Mouse (Mus musculus) midbrain, embryonic 11.5 days (tissue): ENCODE measurements around the gene A630095N17Rik. TPM values are rescaled to one million over a fixed set of nuclear protein-coding genes. Genes with fewer than 3 reads are reported as not detected.
"Not testable (repeated sequence)": the region's sequence is repeated elsewhere in the genome, so short reads cannot be mapped to it uniquely, and the experiment has no call there.

Source experiments
- ATAC-seq: fragments of 200-750 bp; cut with Nextera tagmentation; 2 replicates; pipeline ENCODE4 v1.8.0; 2017; ENCODE audit warnings: moderate TSS enrichment, moderate library complexity; ENCODE audit not compliant: low FRiP score
- DNase-seq: peaks from one replicate; pipeline ENCODE4 v3.0.0; 2015; ENCODE audit warnings: low spot score; ENCODE audit errors: missing footprints
- H3K27ac ChIP-seq: fragments of 300-500 bp; sonication (generic); 2 replicates; pipeline ENCODE4 v1.5.1; 2014; ENCODE audit warnings: low read depth, low read length
- H3K27me3 ChIP-seq: fragments of 300-500 bp; sonication (generic); 2 replicates; pipeline ENCODE4 v1.6.1; 2014; ENCODE audit warnings: mild to moderate bottlenecking, low read length, moderate library complexity, mixed read lengths; ENCODE audit not compliant: control insufficient read depth, insufficient read depth
- H3K36me3 ChIP-seq: fragments of 300-500 bp; sonication (generic); 2 replicates; pipeline ENCODE4 v1.6.1; 2014; ENCODE audit warnings: mild to moderate bottlenecking, low read length, moderate library complexity, mixed read lengths; ENCODE audit not compliant: control insufficient read depth, insufficient read depth
- H3K4me1 ChIP-seq: fragments of 300-500 bp; sonication (generic); 2 replicates; pipeline ENCODE4 v1.6.1; 2014; ENCODE audit warnings: low read length; ENCODE audit not compliant: control insufficient read depth, insufficient read depth
- H3K4me2 ChIP-seq: fragments of 300-500 bp; sonication (generic); 2 replicates; pipeline ENCODE4 v1.6.1; 2014; ENCODE audit warnings: mild to moderate bottlenecking, moderate library complexity
- H3K4me3 ChIP-seq: fragments of 300-500 bp; sonication (generic); 2 replicates; pipeline ENCODE4 v1.5.1; 2014; ENCODE audit warnings: low read depth, low read length
- H3K9ac ChIP-seq: fragments of 300-500 bp; sonication (generic); 2 replicates; pipeline ENCODE4 v1.6.1; 2014; ENCODE audit warnings: low read length
- H3K9me3 ChIP-seq: fragments of 300-500 bp; sonication (generic); 2 replicates; pipeline ENCODE4 v1.6.1; 2016; ENCODE audit warnings: low read length; ENCODE audit not compliant: control insufficient read depth
- WGBS: fragments of 180-500 bp; shearing (Covaris S2); extraction: QIAGEN DNeasy Blood & Tissue Kit; methylation state at CpG from one replicate; pipeline ENCODE4 v1.1.7; 2014; 5-methylcytosine and 5-hydroxymethylcytosine counted together
- polyA plus RNA-seq: library from polyadenylated mRNA; unstranded; fragments of >200 nt; fragmentation: Nextera tagmentation; extraction: Ambion mirVana; gene quantifications from 2 replicates; pipeline ENCODE4 v1.2.1, GENCODE M21; 2014

A630095N17Rik gene
- polyA plus RNA-seq, 1 experiment from 2014 or later, result not detected

DNA sequence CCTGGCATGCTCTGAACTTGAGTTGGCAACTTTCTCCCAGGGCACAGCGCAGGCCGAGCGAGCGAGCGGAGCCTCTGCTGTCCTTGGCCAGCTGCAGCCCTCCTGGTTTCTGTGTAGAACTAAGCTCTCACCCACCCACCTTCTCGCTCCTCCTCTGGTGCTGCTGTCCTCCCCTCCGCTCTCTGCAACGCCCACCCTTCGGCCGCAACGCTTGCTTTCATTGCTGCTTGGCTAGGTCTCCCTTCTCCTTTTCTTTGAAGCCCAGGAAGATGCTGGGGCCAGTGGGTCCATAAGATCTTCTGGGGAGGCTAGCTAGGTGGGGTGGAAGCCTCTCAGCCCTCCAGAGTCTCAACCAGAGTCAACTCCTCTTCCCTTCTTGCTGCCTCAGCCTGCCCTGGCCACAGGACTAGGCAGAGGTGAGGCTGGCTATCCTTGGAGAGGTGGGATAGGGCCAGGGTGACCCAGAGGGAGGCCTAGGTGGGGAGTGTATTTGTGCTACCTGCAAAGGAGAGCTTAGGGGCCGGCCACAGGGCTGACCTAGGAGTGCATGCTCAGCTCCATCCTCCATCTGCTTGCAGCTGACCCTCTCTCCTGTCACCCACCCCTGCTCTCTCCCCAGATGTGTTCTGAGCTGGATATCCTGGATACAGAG, 12.4 kb upstream of the A630095N17Rik start:
- 89% methylated on average over 12 of the region's 12 CpGs for WGBS
- peak; percentile 12; the same call in 1 of the 2 replicates for ATAC-seq
- no peak overlapping the region for H3K4me2 ChIP-seq
- no peaks in the 10 kb centered on the region for H3K4me1 ChIP-seq
- no peaks in the 10 kb centered on the region for H3K27me3 ChIP-seq
- no peaks in the 10 kb centered on the region for H3K9me3 ChIP-seq
- H3K4me3 ChIP-seq, result no peak overlapping the region
- H3K36me3 ChIP-seq, result 0 out of 2 replicates have a peak, but pooled peaks cover 2% of the 10 kb centered on the region
- H3K27ac ChIP-seq, result no peak overlapping the region
- no peak overlapping the region for H3K9ac ChIP-seq
- no peak for DNase-seq

DNA sequence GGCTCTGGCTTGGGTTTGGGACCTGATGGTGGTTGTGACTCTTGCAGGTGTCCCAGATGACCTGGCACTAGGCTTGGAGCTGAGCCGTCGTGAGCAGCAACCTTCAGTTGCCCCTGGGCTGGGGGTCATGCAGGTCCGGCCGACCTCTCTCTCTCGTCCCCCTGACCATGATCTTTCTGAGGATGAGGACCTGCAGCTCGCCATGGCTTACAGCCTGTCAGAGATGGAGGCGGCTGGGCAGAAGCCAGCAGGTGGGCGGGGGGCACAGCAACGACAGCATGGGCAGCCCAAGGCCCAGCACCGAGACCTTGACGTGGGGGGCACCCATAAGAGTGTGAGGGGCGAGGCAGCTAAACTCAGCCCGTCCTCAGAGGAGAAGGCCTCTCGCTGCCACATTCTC, 11.5 kb upstream of the A630095N17Rik start:
- Histone ChIP-seq H3K27me3 (no peaks in the 10 kb centered on the region), H3K27ac (no peak overlapping the region), H3K9ac (no peak overlapping the region), H3K4me3 (no peak overlapping the region), H3K9me3 (no peaks in the 10 kb centered on the region), H3K36me3 (0 out of 2 replicates have a peak, but pooled peaks cover 2% of the 10 kb centered on the region), H3K4me2 (no peak overlapping the region), H3K4me1 (no peaks in the 10 kb centered on the region)
- ATAC-seq (no peak), DNase-seq (no peak)
- WGBS, result 90% methylated on average over 14 of the region's 14 CpGs

GRCm38 (mm10) chr1:75239591-75239990, 7.7 kb upstream of the A630095N17Rik start:
- DNase-seq, result peak; percentile 56
- no peaks in the 10 kb centered on the region; the same call in 1 of the 2 replicates for H3K27me3 ChIP-seq
- ATAC-seq, result no peak
- H3K4me2 ChIP-seq, result no peak overlapping the region
- peaks cover 9% of the 10 kb centered on the region for H3K4me1 ChIP-seq
- H3K9me3 ChIP-seq, result no peaks in the 10 kb centered on the region
- H3K27ac ChIP-seq, result no peak overlapping the region
- 0 out of 2 replicates have a peak, but pooled peaks cover 2% of the 10 kb centered on the region for H3K36me3 ChIP-seq
- WGBS, result 85% methylated on average over 10 of the region's 10 CpGs
- no peak overlapping the region for H3K9ac ChIP-seq
- H3K4me3 ChIP-seq, result no peak overlapping the region

- ATAC-seq (peak; percentile 90), DNase-seq (peak; percentile 96)
- Histone ChIP-seq H3K4me2 (peak within 1 kb of the TSS; percentile 94), H3K27me3 (no peaks in the 10 kb centered on the region; the same call in 1 of the 2 replicates), H3K9ac (peak within 1 kb of the TSS; percentile 76), H3K4me1 (peaks cover 9% of the 10 kb centered on the region), H3K4me3 (peak within 1 kb of the TSS; percentile 59), H3K36me3 (no peaks in the 10 kb centered on the region), H3K9me3 (no peaks in the 10 kb centered on the region), H3K27ac (peak within 1 kb of the TSS; percentile 52; the same call in 1 of the 2 replicates)
- under 1% methylated on average over 61 of the region's 64 CpGs for WGBS
Observed at GRCm38 (mm10) chr1:75236117-75237050, 4.5 kb upstream of the A630095N17Rik start, which contains the start of gene Dnajb2. Gene Dnajb2, plus strand, starts transcription at chr1:75236406.

- peak; percentile 54 for ATAC-seq
- peak; percentile 90 for DNase-seq
- 4% methylated on average over 8 of the region's 8 CpGs for WGBS
- no peak overlapping the region for H3K9ac ChIP-seq
- no peaks in the 10 kb centered on the region; the same call in 1 of the 2 replicates for H3K27me3 ChIP-seq
- no peaks in the 10 kb centered on the region for H3K9me3 ChIP-seq
- no peak overlapping the region for H3K4me3 ChIP-seq
- no peak overlapping the region for H3K4me2 ChIP-seq
- H3K27ac ChIP-seq, result no peak overlapping the region
- no peaks in the 10 kb centered on the region for H3K36me3 ChIP-seq
- H3K4me1 ChIP-seq, result peaks cover 9% of the 10 kb centered on the region
Observed at GRCm38 (mm10) chr1:75234606-75235005, 2.7 kb upstream of the A630095N17Rik start.

- H3K4me2 ChIP-seq, H3K4me3 ChIP-seq, ATAC-seq, H3K9me3 ChIP-seq, H3K27me3 ChIP-seq, H3K27ac ChIP-seq, H3K4me1 ChIP-seq, H3K36me3 ChIP-seq, DNase-seq, H3K9ac ChIP-seq: not testable (repeated sequence)
- WGBS, result 64% methylated on average over 4 of the region's 4 CpGs
Observed at GRCm38 (mm10) chr1:75232489-75232888, 587 bp upstream of the A630095N17Rik start.

GRCm38 (mm10) chr1:75231224-75231623, 678 bp downstream of the A630095N17Rik start:
- no peak for DNase-seq
- 80% methylated on average over 4 of the region's 4 CpGs for WGBS

GRCm38 (mm10) chr1:75230335-75230994, 1.4 kb downstream of the A630095N17Rik start:
- no peak overlapping the region for H3K9ac ChIP-seq
- no peak overlapping the region for H3K27ac ChIP-seq
- H3K4me2 ChIP-seq, result no peak overlapping the region
- H3K36me3 ChIP-seq, result no peaks in the 10 kb centered on the region
- no peak for ATAC-seq
- no peak overlapping the region for H3K4me3 ChIP-seq
- H3K4me1 ChIP-seq, result no peaks in the 10 kb centered on the region
- no peak for DNase-seq
- WGBS, result 77% methylated on average over 7 of the region's 7 CpGs
- H3K9me3 ChIP-seq, result no peaks in the 10 kb centered on the region
- H3K27me3 ChIP-seq, result no peaks in the 10 kb centered on the region; the same call in 1 of the 2 replicates

More at GRCm38 (mm10) chr1:75231224-75231623, 678 bp downstream of the A630095N17Rik start:
- H3K9ac ChIP-seq, result no peak overlapping the region
- ATAC-seq, result no peak
- H3K4me1 ChIP-seq, result peaks cover 2% of the 10 kb centered on the region; the same call in 1 of the 2 replicates
- H3K4me2 ChIP-seq, result no peak overlapping the region
- no peaks in the 10 kb centered on the region; the same call in 1 of the 2 replicates for H3K27me3 ChIP-seq
- no peaks in the 10 kb centered on the region for H3K36me3 ChIP-seq
- no peaks in the 10 kb centered on the region for H3K9me3 ChIP-seq
- H3K4me3 ChIP-seq, result no peak overlapping the region
- H3K27ac ChIP-seq, result no peak overlapping the region
